Mouse (Mus musculus): ENCODE measurements around the gene Pcolce.
"Not testable (repeated sequence)": the region's sequence is repeated elsewhere in the genome, so short reads cannot be mapped to it uniquely, and the experiment has no call there.

The Pcolce gene

GRCm38 (mm10) chr5:137629306-137629721, 15.7 kb upstream of the Pcolce start:
- no peak for DNase-seq (ENCODE audit: low spot score)

DNA sequence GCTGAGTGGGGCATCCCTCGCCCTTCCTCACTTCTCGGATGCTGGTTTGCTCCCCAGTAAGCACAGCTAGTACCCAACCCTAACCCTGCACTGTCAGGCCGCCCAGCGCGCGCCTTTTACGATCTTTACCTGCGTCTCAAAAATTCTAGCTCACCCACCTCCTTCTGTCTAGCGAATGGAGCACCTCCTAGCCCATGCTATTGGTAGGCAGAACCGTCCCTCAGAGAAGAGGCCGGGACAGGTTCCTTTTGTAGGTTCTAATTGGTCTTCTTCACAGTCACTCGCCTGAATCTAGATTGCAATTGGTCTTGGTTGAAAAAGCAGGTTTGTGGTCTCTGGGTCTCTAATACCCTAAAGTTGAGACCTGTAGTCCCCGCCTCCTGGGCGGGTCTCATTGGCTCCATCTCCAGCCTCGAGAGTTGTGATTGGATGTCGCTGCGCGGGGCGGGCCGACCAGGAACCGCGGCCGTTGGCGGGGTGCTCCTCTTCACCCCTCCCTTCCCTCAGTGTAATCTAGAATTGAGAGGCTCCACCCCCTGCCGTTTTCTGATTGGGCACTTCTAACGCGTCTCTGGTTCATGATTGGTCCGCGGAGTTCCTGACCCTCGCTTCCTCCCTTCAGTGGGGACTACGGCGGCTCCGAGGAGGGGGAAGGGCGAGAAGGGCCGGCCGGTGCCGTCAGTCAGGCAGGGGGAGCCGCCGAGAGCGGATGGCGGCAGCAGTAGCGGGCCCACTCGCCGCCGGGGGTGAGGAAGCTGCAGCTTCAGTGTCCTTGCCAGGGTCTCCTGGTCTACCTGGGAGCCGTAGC, 15.1 kb upstream of the Pcolce start, which contains the start of the genes Fbxo24, Lrch4 and Gm20605:
TSS of gene Fbxo24 (minus strand) at position 505 of the 808 bp plus-strand sequence.
TSS of gene Lrch4 (plus strand) at position 624 of the 808 bp plus-strand sequence.
TSS of gene Gm20605 (plus strand) at position 678 of the 808 bp plus-strand sequence.
- DNase-seq (ENCODE audit: low spot score) = peak; percentile 99

GRCm38 (mm10) chr5:137627991-137628390, 14.4 kb upstream of the Pcolce start:
- no peak for DNase-seq (ENCODE audit: low spot score)

DNA sequence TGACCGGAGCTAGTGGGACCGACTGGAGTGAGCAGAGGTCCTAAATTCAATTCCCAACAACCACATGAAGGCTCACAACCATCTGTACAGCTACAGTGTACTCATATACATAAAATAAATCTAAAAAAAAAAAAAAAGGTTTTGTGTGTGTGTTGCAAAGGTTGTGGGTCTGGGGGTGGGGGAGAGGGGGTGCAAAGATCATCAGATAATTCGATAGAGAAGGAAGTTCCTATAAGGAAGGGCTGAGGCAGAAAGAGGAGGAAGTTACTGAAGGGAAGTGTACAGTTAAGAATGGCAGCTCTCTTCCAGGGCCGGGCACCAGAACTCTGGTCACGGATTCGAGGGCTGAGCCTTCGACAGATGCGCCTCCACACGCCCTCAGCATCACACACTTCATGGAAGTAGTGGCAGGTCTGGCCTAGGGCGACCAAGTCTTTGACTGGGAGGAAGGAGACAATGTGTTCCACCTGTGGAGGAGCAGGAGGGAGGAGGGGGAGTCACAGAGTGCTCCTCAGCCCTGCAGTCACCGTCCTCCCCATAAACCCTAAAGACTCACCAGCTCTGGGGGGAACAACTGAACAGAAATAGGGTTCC, 10.4 kb upstream of the Pcolce start:
- no peak for DNase-seq (ENCODE audit: low spot score)

GRCm38 (mm10) chr5:137615347-137615746, 1.8 kb upstream of the Pcolce start:
- no peak for DNase-seq (ENCODE audit: low spot score)

- not testable (repeated sequence) for DNase-seq (ENCODE audit: low spot score)
These were observed 1.3 kb upstream of the Pcolce start for GRCm38 (mm10) chr5:137614921-137615320.

GRCm38 (mm10) chr5:137613076-137613475, 508 bp downstream of the Pcolce start:
- no peak for DNase-seq (ENCODE audit: low spot score)

- DNase-seq (ENCODE audit: low spot score) = no peak
These were observed 2.4 kb downstream of the Pcolce start for GRCm38 (mm10) chr5:137611245-137611602.

DNA sequence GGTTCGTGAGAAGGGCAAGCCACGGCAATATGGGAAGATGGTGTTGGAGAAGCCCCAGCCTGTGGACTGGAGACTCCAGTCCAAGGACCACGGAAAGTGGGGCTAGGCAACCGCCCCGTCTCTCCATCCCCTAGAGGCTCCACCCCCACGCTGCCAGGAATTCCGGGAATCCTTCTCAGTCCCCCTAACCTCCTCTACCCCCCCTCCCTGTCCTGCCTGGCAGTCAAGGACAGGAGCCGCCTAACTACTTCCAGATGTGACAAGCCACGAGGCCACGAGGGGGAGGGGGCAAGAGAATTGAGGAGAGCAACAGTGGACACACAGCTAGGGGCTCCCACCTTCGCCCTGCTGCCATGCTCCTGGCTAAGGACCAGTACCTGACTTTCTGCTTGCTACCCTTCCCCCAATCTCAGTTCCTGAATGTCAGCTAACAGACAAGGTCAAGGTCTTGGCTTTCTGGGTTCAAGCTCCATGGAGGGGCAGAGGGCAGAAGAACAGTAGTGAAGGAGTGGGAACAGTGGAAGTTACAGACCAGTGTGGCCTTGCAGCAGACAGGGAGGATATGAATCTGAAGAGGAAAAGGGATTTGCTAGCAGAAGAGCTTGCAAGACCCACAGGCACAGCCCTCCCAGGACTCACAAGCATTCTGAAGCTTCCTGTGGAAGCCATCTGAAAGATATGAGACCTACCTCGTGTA, 2.9 kb downstream of the Pcolce start:
- no peak for DNase-seq (ENCODE audit: low spot score)

DNA sequence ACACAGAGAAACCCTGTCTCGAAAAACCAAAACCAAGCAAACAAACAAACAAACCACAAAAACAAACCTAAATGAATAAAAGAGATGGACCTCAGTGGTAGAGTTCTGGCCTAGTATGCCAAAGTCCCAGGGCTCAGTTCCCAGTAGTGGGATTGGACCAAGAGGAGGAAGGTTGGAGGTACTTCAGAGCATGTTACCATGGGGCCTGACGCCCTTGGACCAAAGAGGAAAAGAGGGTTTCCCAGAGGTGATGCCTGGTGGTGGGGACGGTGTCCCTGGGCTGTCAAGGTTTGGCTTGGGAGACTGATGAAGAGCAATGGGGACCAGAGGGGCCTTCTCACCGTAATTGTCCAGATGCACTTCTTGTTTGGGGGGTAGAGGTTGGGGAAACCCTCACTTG, 3.5 kb downstream of the Pcolce start:
- DNase-seq (ENCODE audit: low spot score) = no peak

GRCm38 (mm10) chr5:137609292-137609691, 4.3 kb downstream of the Pcolce start:
- DNase-seq (ENCODE audit: low spot score) = no peak

- DNase-seq (ENCODE audit: low spot score) = no peak
These were observed 4.9 kb downstream of the Pcolce start for GRCm38 (mm10) chr5:137608654-137609190.

DNA sequence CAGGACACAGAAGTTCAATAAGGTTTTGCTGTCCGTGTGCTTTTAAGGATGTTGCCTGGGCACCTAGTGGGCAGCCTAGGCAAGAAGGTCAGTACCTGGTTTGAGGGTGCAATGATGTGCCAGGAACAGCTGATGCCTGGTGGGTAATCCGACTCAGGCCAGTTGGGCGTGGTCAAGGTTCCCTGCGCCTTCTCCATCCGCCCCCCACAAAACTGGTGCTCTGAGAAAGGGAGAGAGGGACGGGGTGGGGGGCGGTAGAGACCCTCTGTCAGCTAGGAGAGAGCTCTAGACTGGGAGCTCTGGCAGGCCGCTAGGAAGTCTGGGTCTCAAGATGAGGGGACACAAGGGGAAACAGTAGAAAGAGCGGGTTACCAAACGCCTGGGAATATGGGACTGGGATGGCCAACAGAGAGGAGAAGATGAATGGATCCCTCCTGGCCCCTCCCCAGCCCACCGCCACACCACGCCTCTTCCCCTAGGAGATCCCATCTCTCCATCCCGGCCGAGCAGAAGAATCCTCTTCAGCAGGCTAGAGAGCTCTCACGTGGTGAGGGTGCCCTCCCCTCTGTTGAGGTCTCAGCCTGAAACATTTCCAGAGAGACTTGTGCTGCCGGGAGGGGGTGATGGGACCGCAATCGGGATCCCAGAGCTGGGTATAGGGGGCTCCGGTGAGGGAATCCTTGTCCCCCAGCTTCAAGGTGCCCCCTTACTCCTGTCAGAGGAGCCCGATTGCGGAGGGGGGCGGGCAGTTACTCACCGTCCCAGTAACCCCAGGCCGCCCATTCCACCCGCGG, 5.5 kb downstream of the Pcolce start:
- no peak for DNase-seq (ENCODE audit: low spot score)

GRCm38 (mm10) chr5:137601365-137601729, 12.2 kb downstream of the Pcolce start:
- DNase-seq (ENCODE audit: low spot score) = no peak

GRCm38 (mm10) chr5:137600619-137601364, 12.8 kb downstream of the Pcolce start, which contains the start of gene Mospd3:
Gene Mospd3, minus strand, starts transcription at chr5:137601058.
- DNase-seq (ENCODE audit: low spot score) = peak; percentile 97

GRCm38 (mm10) chr5:137600281-137600618, 13.3 kb downstream of the Pcolce start:
- DNase-seq (ENCODE audit: low spot score) = no peak

DNA sequence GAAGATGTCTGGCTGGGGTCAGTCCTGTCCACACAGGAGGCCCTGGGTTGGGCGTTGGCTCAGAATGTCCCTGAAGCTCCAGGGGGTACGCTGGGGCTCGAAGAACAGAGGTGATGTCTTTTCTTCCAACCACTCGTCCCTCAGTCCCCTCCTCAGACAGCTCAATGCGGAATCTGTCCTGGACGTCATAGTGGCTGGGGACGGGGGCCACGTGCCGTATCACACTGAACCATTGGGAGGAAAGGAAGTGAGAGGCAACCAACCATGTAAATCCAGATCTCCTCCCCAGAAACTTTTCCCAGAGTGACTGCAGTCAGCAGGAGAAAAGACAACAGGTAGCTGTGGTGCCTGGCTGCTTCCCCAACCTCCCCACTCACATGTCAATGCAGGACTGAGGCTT, 14.0 kb downstream of the Pcolce start:
- DNase-seq (ENCODE audit: low spot score) = no peak

DNA sequence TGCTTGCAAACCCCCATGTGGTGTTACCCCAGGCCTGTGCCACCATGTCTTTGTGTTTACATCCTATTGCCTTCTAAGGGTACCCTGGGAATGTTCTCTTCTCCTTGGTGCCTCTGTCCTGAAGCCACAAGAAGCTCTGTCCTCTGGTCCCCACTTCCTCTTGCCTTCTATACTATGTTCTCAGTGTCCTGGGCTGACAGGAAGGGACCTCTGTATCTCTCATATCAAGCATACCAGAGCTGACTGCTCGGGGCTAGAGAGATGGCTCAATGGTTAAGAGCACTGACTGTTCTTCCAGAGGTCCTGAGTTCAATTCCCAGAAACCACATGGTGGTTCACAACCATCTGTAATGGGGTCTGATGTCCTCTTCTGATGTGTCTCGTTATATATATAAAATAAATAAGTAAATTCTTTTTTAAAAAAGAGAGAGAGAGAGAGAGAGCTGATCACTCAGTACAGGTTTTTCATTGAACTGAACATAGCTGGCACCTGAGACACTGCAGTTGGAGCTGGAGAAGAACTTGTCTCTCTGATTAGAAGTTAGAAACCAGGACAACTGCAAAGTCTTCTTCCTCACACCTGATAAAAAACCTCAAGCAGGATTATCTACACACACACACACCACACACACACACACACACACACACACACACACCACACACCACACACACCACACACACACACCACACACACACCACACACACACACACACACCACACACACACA, 15.3 kb downstream of the Pcolce start:
- DNase-seq (ENCODE audit: low spot score) = no peak

- no peak for DNase-seq (ENCODE audit: low spot score)
These were observed 16.0 kb downstream of the Pcolce start for GRCm38 (mm10) chr5:137597625-137598024.

GRCm38 (mm10) chr5:137596601-137597261, 16.9 kb downstream of the Pcolce start:
- no peak for DNase-seq (ENCODE audit: low spot score)
